Mouse (Mus musculus): ENCODE results near the gene Gm13288.
"Not testable (repeated sequence)": the region's sequence is repeated elsewhere in the genome, so short reads cannot be mapped to it uniquely, and the experiment has no call there.

Gene Gm13288

DNA sequence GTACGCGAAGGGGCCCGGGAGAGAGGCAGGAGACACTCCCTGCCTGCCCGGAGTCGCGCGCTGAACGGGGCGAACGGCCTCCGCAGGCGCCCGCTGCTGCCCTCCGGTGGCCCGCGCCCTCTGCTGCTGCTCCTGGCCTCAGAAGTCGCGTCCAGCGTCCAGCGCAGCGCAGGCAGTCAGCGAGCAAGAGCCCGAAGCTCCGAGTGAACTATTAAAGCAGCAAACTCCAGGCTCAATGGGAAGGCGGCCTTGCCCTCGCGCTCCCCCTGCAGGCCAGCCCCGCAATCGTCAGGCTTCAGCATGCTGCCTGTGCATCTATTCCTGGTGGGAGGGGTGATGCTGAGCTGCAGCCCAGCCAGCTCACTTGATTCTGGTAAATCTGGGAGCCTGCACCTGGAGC lies 2.4 kb upstream of the Gm13288 start, which contains the start of gene Gm13287:
Gene Gm13287 (plus strand): TSS at position 301 of the 400 bp plus-strand sequence.
- DNase-seq (ENCODE audit: low read depth) = not testable (repeated sequence)

DNA sequence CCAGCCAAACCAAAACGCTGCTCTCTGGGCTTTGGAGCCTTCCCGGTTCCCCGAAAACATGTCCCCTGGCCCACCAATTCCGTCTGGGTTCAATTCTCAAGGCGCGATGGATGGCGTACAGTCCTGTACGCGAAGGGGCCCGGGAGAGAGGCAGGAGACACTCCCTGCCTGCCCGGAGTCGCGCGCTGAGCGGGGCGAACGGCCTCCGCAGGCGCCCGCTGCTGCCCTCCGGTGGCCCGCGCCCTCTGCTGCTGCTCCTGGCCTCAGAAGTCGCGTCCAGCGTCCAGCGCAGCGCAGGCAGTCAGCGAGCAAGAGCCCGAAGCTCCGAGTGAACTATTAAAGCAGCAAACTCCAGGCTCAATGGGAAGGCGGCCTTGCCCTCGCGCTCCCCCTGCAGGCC lies 430 bp downstream of the Gm13288 start:
- not testable (repeated sequence) for DNase-seq (ENCODE audit: low read depth)

DNA sequence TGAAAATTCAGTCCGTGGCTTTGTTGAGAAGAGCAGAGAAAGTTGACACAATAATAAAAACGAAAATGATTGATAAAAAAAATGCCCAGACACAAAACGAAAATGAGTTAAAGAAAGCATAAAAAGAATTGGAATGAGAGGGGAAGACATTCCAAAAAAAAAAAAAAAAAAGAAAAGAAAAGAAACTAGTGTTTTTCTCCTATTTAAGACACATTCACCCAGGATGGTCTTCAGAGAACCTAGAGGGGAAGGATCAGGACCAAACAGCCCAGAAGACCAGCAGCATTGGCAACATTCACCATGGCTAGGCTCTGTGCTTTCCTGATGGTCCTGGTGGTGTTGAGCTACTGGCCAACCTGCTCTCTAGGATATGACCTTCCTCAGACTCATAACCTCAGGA lies 10.6 kb downstream of the Gm13288 start, which contains the start of gene Ifna7:
Gene Ifna7 (plus strand): TSS at position 301 of the 400 bp plus-strand sequence.
- DNase-seq (ENCODE audit: low read depth) = no peak

DNA sequence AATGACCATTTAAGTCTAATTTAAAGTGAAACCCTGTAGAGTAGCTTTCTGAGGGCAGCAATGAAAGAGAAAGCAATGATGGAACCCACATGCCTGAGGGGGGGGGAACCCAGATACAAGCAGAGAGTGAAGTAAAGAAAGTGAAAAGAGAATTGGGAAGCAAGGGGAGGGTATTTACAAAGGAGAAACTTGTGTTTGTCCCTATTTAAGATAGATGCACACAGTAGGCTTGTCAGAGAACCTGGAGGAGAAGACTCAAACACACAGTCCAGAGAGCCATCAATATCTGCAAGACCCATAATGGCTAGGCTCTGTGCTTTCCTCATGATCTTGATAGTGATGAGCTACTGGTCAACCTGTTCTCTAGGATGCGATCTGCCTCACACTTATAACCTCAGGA lies 14.3 kb downstream of the Gm13288 start, which contains the start of gene Ifna11:
Gene Ifna11 (plus strand): TSS at position 301 of the 400 bp plus-strand sequence.
- DNase-seq (ENCODE audit: low read depth) = no peak

DNA sequence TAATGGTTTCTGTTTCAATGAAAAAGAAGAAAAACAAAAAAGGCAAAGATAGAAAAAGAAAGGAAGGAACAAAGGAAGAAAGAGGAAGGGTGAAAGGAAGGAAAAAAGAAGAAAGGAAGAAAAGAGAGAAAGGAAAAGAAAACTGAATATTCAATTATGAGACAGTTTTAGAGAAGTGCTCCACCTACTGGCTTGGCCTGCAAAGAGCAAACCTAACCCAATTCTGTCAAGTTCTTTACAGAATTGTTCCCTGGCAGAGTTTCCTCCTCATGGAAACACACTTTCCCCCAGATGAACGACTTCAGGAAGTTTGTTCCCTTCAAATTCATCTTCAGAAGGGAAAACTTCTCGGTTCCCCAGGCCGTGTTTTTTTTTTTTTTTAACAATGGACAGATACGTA lies 17.7 kb downstream of the Gm13288 start:
- DNase-seq (ENCODE audit: low read depth) = no peak

DNA sequence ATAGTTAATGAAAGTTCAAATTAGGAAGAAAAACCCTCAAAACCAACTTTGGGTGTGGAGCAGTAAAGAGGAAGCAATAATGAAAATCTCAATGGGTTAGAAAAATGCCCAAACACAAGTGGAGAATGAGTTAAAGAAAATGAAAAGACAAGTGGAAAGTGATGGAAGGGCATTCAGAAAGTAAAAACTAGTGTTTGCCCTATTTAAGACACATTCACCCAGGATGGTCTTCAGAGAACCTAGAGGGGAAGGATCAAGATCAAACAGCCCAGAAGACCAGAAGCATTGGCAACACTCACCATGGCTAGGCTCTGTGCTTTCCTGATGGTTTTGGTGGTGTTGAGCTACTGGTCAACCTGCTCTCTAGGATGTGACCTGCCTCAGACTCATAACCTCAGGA lies 21.8 kb downstream of the Gm13288 start, which contains the start of gene Ifna6:
Gene Ifna6 (plus strand): TSS at position 301 of the 400 bp plus-strand sequence.
- DNase-seq (ENCODE audit: low read depth) = not testable (repeated sequence)

DNA sequence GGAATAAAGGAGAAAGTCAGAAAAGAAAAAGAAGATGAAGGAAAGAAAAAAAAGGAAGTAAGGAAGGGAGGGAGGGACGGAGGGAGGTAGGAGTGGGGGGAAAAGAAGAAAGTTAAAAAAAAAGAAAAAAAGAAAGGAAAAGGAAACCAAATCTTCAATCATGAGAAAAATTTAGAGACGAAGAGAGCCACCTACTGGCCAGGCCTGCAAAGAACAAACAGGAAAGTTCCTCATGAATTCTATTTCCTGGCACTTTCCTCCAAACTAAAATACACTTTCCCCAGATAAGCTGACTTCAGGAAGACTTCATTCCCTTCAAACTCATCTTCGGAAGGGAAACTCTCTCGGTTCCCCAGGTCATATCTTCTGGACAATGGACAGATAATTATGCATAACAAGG lies 25.2 kb downstream of the Gm13288 start:
- DNase-seq (ENCODE audit: low read depth) = no peak

DNA sequence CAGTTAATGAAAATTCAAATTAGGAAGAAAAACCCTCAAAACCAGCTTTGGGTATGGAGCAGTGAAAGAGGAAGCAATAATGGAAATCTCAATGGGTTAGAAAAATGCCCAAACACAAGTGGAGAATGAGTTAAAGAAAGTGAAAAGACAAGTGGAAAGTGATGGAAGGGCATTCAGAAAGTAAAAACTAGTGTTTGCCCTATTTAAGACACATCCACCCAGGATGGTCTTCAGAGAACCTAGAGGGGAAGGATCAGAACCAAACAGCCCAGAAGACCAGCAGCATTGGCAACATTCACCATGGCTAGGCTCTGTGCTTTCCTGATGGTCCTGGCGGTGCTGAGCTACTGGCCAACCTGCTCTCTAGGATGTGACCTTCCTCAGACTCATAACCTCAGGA lies 29.9 kb downstream of the Gm13288 start, which contains the start of gene Ifna5:
Gene Ifna5 (plus strand): TSS at position 301 of the 400 bp plus-strand sequence.
- DNase-seq (ENCODE audit: low read depth) = not testable (repeated sequence)

DNA sequence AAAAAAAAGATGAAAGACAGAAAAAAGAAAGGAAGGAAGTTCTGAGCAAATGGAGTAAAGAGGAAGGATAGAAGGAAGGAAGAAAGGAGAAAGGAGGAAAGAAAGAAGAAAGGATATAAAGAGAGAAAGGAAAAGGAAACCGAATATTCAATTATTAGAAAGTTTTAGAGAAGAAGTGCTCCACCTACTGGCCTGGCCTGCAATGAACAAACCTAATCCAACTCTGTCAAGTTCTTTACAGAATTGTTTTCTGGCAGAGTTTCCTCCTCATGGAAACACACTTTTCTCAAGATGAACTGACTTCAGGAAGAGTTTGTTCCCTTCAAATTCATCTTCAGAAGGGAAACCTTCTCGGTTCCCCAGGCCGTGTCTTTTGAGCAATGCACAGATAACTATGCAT lies 33.5 kb downstream of the Gm13288 start:
- DNase-seq (ENCODE audit: low read depth) = no peak

DNA sequence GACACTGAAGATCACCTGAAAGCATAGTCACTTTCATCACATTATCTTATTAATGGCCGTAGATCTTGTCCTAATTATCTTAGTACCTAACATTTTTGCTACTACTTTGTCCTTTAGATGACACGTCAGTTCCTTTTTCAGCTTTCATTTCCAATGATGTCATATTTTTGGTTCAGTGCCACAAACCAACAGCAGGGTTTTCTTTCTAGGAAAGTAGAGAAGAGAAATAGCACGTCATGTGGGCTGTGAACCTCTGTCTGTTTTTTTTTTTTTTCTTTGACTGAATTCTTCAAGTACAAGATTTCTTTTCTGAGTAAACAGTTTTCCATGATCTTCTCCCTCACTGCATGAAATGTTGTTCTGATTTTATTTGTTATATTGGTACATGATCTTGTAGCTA lies 34.7 kb downstream of the Gm13288 start:
- DNase-seq (ENCODE audit: low read depth) = no peak

DNA sequence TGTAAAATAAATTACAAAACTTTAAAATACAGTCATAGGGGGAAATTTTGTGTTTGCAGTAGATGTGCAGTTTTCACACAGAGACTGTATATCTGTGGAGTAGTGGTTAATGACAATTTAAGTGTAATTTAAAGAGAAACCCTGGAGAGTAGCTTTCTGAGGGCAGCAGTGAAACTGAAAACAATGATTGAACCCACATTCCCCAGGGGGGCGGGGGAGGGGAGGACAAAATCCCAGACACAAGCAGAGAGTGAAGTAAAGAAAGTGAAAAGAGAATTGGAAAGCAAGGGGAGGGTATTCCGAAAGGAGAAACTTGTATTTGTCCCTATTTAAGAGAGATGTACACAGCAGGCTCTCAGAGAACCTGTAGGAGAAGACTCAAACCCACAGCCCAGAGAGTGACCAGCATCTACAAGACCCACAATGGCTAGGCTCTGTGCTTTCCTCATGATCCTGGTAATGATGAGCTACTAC lies 36.1 kb downstream of the Gm13288 start, which contains the start of gene Ifna4:
Gene Ifna4 (plus strand): TSS at position 424 of the 474 bp plus-strand sequence.
- no peak for DNase-seq (ENCODE audit: low read depth)

DNA sequence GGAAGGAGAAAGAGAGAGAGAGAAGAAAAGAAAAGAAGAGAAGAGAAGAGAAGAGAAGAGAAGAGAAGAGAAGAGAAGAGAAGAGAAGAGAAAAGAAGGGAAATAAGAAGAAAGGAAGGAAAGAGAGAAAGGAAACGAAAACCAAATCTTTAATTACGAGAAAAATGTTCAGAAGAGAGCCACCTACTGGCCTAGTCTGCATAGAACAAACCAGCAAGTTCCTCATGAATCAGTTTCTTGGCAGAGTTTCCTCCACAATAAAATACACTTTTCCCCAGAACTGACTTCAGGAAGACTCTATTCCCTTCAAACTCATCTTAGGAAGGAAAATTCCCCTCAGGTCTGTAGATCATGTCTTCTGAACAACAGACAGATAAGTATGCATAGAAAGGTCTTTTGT lies 40.0 kb downstream of the Gm13288 start:
- DNase-seq (ENCODE audit: low read depth) = no peak

DNA sequence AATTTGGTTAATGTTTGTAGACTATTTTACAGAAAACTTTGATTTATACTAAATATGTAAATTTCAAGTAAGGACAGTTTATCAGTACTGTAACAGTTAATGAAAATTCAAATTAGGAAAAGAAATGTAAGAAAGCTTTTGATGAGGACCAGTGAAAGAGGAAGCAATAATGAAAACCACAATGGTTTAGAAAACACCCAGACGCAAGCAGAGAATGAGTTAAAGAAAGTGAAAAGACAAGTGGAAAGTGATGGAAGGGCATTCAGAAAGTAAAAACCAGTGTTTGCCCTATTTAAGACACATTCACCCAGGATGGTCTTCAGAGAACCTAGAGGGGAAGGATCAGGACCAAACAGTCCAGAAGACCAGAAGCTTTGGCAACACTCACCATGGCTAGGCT lies 44.4 kb downstream of the Gm13288 start, which contains the start of gene Ifna1:
Gene Ifna1 (plus strand): TSS at position 390 of the 400 bp plus-strand sequence.
- DNase-seq (ENCODE audit: low read depth) = no peak

DNA sequence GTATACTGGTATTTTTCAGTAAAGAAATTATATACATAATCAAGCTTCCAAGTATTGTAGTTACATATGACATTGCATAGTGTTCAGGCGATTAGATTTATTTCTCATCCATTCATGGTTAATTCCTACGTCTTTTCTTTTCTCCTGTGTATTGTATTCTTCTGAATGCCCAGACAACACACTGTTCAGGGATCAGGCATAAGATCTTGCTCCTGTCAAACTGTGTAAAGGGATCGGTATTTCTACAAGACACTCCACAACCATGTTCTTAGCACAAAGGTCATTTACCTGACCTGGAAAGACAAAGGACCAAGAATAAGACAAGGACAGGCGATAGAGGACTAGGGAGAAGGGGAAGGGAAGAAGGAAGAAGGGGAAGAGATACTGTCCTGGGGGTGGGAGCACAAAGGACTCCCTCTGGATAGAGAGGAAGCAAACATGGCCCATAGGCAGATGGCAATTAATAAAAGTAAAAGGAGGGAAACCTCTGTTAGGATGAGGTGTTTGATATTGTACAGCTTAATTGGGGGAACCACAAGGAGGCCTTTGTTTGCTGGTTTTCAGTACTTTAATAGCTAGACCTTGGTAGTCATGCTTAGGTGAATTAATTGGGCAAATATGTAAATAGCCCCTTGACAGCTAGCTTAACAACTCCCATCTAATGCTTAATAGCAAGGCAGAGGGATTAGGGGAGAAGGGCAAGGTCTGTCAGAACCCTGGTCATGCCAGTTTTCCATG lies 45.9 kb downstream of the Gm13288 start:
- no peak for DNase-seq (ENCODE audit: low read depth)
